Mouse (Mus musculus) forebrain, postnatal 0 days (tissue): ENCODE measurements around the gene Wbp11. TPM values are rescaled to one million over a fixed set of nuclear protein-coding genes. Genes with fewer than 3 reads are reported as not detected.
A peak's percentile ranks its signal among the peaks of the same experiment; 100 is the strongest.

ENCODE experiments used
- ATAC-seq: fragments of 200-750 bp; cut with Nextera tagmentation; 2 replicates; pipeline ENCODE4 v1.8.0; 2017; ENCODE audit warnings: mild to moderate bottlenecking, moderate library complexity
- DNase-seq: peaks from one replicate; pipeline ENCODE4 v3.0.0-alpha.2; 2015
- H3K27ac ChIP-seq: fragments of 300-500 bp; sonication (generic); 2 replicates; pipeline ENCODE4 v1.5.1; 2014; ENCODE audit warnings: low read depth, mild to moderate bottlenecking, antibody characterized with exemption, low read length, moderate library complexity, mixed read lengths
- H3K27me3 ChIP-seq: fragments of 300-500 bp; sonication (generic); 2 replicates; pipeline ENCODE4 v1.6.1; 2014; ENCODE audit warnings: mild to moderate bottlenecking, low read length, mixed read lengths; ENCODE audit not compliant: insufficient read depth
- H3K36me3 ChIP-seq: fragments of 300-500 bp; sonication (generic); 2 replicates; pipeline ENCODE4 v1.6.1; 2014; ENCODE audit warnings: mild to moderate bottlenecking, moderate library complexity; ENCODE audit not compliant: insufficient read depth
- H3K4me1 ChIP-seq: fragments of 300-500 bp; sonication (generic); 2 replicates; pipeline ENCODE4 v1.6.1; 2014; ENCODE audit warnings: antibody characterized with exemption; ENCODE audit not compliant: insufficient read depth
- H3K4me2 ChIP-seq: fragments of 300-500 bp; sonication (generic); 2 replicates; pipeline ENCODE4 v1.6.1; 2014; ENCODE audit warnings: low read depth, mild to moderate bottlenecking, moderate library complexity
- H3K4me3 ChIP-seq: fragments of 300-500 bp; sonication (generic); 2 replicates; pipeline ENCODE4 v1.5.1; 2014; ENCODE audit warnings: low read depth, low read length, mixed read lengths
- H3K9ac ChIP-seq: fragments of 300-500 bp; sonication (generic); 2 replicates; pipeline ENCODE4 v1.6.1; 2014; ENCODE audit warnings: mild to moderate bottlenecking
- H3K9me3 ChIP-seq: fragments of 300-500 bp; sonication (generic); 2 replicates; pipeline ENCODE4 v1.6.1; 2016; ENCODE audit warnings: low read length
- CTCF ChIP-seq: sonication (generic); IDR thresholded peaks from 2 replicates; pipeline ENCODE4 v1.5.1; 2016; ENCODE audit warnings: antibody characterized with exemption, control low read depth, low read depth
- WGBS: fragments of 180-500 bp; shearing (Covaris S2); extraction: QIAGEN DNeasy Blood & Tissue Kit; methylation state at CpG from one replicate; pipeline ENCODE4 v1.1.7; 2014; 5-methylcytosine and 5-hydroxymethylcytosine counted together
- polyA plus RNA-seq: library from polyadenylated mRNA; unstranded; fragments of >200 nt; fragmentation: Nextera tagmentation; extraction: Ambion mirVana; gene quantifications from 2 replicates; pipeline ENCODE4 v1.2.1, GENCODE M21; 2015
- total RNA-seq: library from RNA; depleted of rRNA; stranded (reverse); fragments of >200 nt; gene quantifications from 2 replicates; pipeline ENCODE4 v1.2.3, GENCODE M21; 2014; rRNA removed

Gene Wbp11
- total RNA-seq, result 45.8 and 52.5 TPM in 2 replicates
- 67.1 and 87.4 TPM in 2 replicates for polyA plus RNA-seq

- Histone ChIP-seq H3K4me3 (peak within 1 kb of the TSS; percentile 100), H3K4me1 (peaks cover 8% of the 10 kb centered on the region), H3K9me3 (no peaks in the 10 kb centered on the region), H3K27me3 (no peaks in the 10 kb centered on the region; the same call in 1 of the 2 replicates), H3K36me3 (peaks cover 12% of the 10 kb centered on the region), H3K27ac (peak within 1 kb of the TSS; percentile 88), H3K9ac (peak within 1 kb of the TSS; percentile 99), H3K4me2 (peak within 1 kb of the TSS; percentile 70)
- TF ChIP-seq CTCF, result peak; percentile 70
- ATAC-seq, result peak; percentile 100
- under 1% methylated on average over 45 of the region's 45 CpGs for WGBS
- peak; percentile 98 for DNase-seq
Observed at GRCm38 (mm10) chr6:136827881-136828561, at the start of gene Wbp11. Gene Wbp11 (minus strand): TSS chr6:136828233.

GRCm38 (mm10) chr6:136875670-136876069 is 47.6 kb upstream of the Wbp11 start, which contains the start of gene Mgp:
Gene Mgp (minus strand): TSS chr6:136875823.
- H3K36me3 ChIP-seq, result no peaks in the 10 kb centered on the region
- no peaks in the 10 kb centered on the region for H3K9me3 ChIP-seq
- no peaks in the 10 kb centered on the region for H3K4me1 ChIP-seq
- ATAC-seq, result no peak
- no peak for TF ChIP-seq CTCF
- no peak within 1 kb of the TSS for H3K4me2 ChIP-seq
- no peak within 1 kb of the TSS for H3K27ac ChIP-seq
- no peak within 1 kb of the TSS for H3K9ac ChIP-seq
- H3K27me3 ChIP-seq, result no peaks in the 10 kb centered on the region
- DNase-seq, result no peak
- 62% methylated on average over 9 of the region's 9 CpGs for WGBS
- H3K4me3 ChIP-seq, result no peak within 1 kb of the TSS

- WGBS, result 14% methylated on average over 8 of the region's 8 CpGs
- H3K27me3 ChIP-seq, result no peaks in the 10 kb centered on the region
- H3K4me1 ChIP-seq, result no peaks in the 10 kb centered on the region
- no peak overlapping the region for H3K9ac ChIP-seq
- H3K4me2 ChIP-seq, result no peak overlapping the region
- no peak for TF ChIP-seq CTCF
- no peak for ATAC-seq
- H3K36me3 ChIP-seq, result no peaks in the 10 kb centered on the region
- no peaks in the 10 kb centered on the region for H3K9me3 ChIP-seq
- no peak overlapping the region for H3K27ac ChIP-seq
- H3K4me3 ChIP-seq, result no peak overlapping the region
- DNase-seq, result peak; percentile 45
Observed at GRCm38 (mm10) chr6:136874599-136874998, 46.6 kb upstream of the Wbp11 start.

- no peak for DNase-seq
- Histone ChIP-seq H3K4me3 (no peak overlapping the region), H3K9me3 (no peaks in the 10 kb centered on the region), H3K36me3 (no peaks in the 10 kb centered on the region), H3K9ac (no peak overlapping the region), H3K4me2 (no peak overlapping the region), H3K27me3 (no peaks in the 10 kb centered on the region), H3K27ac (no peak overlapping the region), H3K4me1 (no peaks in the 10 kb centered on the region)
- no peak for TF ChIP-seq CTCF
- WGBS, result 81% methylated on average over 5 of the region's 5 CpGs
- no peak for ATAC-seq
Observed at GRCm38 (mm10) chr6:136868921-136869320, 40.9 kb upstream of the Wbp11 start.

GRCm38 (mm10) chr6:136866150-136866549 is 38.1 kb upstream of the Wbp11 start:
- no peaks in the 10 kb centered on the region for H3K27me3 ChIP-seq
- H3K4me2 ChIP-seq, result no peak overlapping the region
- WGBS, result 87% methylated on average over 4 of the region's 4 CpGs

GRCm38 (mm10) chr6:136865360-136865759 is 37.3 kb upstream of the Wbp11 start:
- H3K4me1 ChIP-seq, result no peaks in the 10 kb centered on the region
- DNase-seq, result no peak
- H3K27ac ChIP-seq, result no peak overlapping the region
- H3K4me3 ChIP-seq, result no peak overlapping the region
- no peaks in the 10 kb centered on the region for H3K36me3 ChIP-seq
- no peak for ATAC-seq
- no peak overlapping the region for H3K9ac ChIP-seq
- peaks cover 4% of the 10 kb centered on the region; the same call in 1 of the 2 replicates for H3K27me3 ChIP-seq
- no peak for TF ChIP-seq CTCF
- no peak overlapping the region for H3K4me2 ChIP-seq
- H3K9me3 ChIP-seq, result no peaks in the 10 kb centered on the region
- 95% methylated on average over 5 of the region's 5 CpGs for WGBS

More at GRCm38 (mm10) chr6:136866150-136866549, 38.1 kb upstream of the Wbp11 start:
- no peak for DNase-seq
- H3K27ac ChIP-seq, result no peak overlapping the region
- ATAC-seq, result no peak
- H3K4me3 ChIP-seq, result no peak overlapping the region
- TF ChIP-seq CTCF, result no peak
- H3K9me3 ChIP-seq, result no peaks in the 10 kb centered on the region
- H3K9ac ChIP-seq, result no peak overlapping the region
- H3K4me1 ChIP-seq, result no peaks in the 10 kb centered on the region
- no peaks in the 10 kb centered on the region for H3K36me3 ChIP-seq

- TF ChIP-seq CTCF, result peak; percentile 93
- H3K9ac ChIP-seq, result no peak overlapping the region
- no peak overlapping the region for H3K4me3 ChIP-seq
- no peaks in the 10 kb centered on the region for H3K4me1 ChIP-seq
- H3K4me2 ChIP-seq, result no peak overlapping the region
- H3K27me3 ChIP-seq, result peaks cover 6% of the 10 kb centered on the region; the same call in 1 of the 2 replicates
- peak; percentile 83 for DNase-seq
- no peaks in the 10 kb centered on the region for H3K36me3 ChIP-seq
- WGBS, result 41% methylated on average over 9 of the region's 9 CpGs
- ATAC-seq, result peak; percentile 77
- H3K27ac ChIP-seq, result no peak overlapping the region
- H3K9me3 ChIP-seq, result no peaks in the 10 kb centered on the region
Observed at GRCm38 (mm10) chr6:136861020-136861419, 33.0 kb upstream of the Wbp11 start.
